Mouse (Mus musculus) left cerebral cortex, adult 8-10 months (tissue): ENCODE data around the gene Kiss1r. TPM values are rescaled to one million over a fixed set of nuclear protein-coding genes. Genes with fewer than 3 reads are reported as not detected.
"Not testable (repeated sequence)": the region's sequence is repeated elsewhere in the genome, so short reads cannot be mapped to it uniquely, and the experiment has no call there.

Experiments
- DNase-seq, 2 experiments: peaks; one replicate each; pipeline ENCODE4 v3.0.0; 2022; ENCODE audit warnings: low spot score in 2 of 2
- total RNA-seq, 4 experiments: library from RNA; stranded (reverse); gene quantifications; 2 replicates each; pipeline ENCODE4 v1.2.4; 2022

Kiss1r gene
- total RNA-seq, 4 experiments from 2014 or later, result 5.8 to 8.3 (median 6.4) TPM

DNA sequence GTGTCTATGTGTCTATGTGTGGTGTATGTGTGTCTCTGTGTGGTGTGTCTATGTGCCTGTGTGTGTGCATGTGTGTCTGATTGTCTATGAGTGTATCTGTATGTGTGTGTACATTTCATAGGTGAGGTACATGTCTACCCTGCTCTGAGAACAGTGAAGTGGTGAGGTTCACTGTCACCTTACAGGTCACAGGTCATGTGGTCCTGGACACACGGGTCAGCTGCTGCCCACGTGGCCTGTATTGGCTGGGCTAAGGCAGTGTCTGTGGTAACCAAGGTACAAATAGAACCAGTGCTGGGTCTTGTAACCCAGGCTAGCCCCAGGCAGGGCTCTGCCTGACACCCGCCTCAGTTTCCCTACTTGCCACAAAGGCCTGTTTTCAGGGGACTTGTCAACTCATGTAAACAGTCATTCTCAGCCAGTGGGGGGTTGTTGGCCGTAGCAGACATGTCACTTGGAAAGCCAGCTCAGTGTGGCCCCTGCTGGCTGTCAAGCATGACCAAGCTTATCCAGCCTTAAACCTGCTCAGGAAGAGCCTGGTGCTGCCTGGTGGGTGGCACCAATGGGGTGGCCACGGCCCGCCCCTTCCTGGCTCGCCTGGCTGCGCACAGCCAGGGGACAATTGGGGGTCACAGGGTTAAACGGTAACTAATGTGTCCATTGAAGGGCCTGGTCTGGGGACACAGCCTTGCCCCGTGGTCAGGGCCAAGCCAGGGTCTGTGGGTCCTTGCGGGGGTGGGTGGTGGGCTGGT, 21.2 kb downstream of the Kiss1r start:
- DNase-seq, result no peak

DNA sequence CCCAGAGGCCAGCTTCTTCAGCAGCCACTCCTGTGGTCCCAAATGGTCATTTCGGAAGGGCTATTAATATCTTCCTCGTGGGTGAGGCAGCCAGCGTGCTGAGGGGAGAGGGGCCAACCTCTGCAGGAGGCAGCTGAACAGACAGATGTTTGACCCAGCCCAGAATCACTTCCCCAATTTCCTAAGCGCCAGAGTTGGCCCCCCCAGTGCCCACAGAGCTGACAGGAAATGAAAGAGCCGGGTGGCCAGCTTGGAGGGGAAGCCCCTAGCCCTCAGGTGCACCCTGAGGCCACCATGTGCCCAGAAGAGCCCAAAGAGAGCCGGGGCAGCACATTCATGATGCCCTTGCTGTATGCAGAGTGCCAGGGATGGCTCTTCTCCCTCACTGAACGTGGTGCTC, 24.0 kb downstream of the Kiss1r start:
- no peak for DNase-seq

DNA sequence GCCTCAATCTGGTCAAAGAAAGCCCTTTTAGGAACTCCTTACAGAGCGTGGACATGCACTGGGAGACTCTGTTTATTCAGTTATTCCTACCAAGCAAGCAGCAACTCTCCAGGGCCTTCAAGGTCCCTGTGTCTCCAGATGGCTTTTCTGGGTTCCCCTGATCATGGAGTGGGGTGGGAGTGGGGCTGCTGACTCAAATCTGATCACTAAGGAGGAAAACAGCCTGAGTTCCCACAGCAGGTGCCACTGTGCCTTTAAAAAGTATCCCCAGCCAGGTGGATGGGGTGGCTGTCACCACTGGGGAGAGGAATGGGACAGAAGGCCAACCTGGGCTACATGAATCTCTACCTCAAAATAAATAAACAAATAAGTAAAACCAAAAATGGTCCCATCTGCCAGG, 26.2 kb downstream of the Kiss1r start:
- no peak for DNase-seq

DNA sequence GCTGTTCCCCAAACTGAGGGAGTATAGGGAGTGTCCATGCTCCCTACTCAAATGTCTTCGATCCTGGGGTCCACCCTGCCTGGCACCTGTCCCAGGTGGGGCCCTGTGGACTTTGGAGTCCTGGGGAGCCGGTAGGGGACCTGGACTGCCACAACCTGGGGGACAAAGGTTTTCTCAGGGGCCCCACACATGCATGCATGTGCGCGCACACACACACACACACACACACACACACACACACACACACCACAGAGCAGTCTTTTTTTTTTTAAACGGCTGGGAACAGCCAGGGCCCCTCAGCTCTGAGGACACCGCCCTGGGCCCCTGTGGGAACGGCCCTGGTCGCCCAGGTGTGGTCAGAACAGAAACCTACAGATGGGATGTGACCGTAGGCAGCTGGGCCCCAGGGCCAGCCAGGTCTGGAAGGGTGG, 26.7 kb downstream of the Kiss1r start:
- no peak for DNase-seq

DNA sequence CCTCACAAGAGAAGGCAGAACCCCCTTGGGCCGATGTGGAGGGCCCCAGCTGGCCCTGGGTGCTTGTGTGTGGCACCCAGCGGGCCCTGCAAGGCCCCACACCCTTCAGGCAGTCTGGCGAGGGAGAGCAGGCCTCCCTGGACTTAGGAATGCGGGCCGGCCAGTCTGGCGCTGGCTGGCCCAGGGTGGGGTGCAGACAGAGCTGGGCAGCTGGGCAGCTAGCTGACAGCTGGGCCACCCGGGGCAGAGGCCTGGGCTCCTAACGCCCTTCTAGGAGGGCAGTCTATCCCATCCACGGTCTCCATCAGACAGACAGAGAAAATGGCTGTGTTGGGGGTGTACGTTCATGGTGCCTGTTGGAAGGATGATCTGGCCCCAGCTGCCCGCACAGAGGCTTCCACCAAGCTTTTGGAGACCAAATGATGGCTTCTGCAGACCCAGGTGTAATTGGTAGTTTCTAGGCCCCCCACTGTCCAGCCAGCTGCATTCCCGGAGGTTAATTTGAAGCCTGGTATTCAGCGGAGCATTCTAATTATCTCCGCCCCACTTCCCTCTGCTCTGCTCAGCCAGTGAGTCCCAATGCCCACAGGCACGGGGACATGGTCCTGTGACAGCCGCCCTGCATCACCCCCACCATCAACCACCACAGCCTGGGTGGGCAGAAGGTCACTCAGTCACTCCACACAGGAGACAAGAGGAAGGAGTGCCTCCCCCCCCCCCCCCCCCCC, 28.9 kb downstream of the Kiss1r start:
- DNase-seq, result no peak

DNA sequence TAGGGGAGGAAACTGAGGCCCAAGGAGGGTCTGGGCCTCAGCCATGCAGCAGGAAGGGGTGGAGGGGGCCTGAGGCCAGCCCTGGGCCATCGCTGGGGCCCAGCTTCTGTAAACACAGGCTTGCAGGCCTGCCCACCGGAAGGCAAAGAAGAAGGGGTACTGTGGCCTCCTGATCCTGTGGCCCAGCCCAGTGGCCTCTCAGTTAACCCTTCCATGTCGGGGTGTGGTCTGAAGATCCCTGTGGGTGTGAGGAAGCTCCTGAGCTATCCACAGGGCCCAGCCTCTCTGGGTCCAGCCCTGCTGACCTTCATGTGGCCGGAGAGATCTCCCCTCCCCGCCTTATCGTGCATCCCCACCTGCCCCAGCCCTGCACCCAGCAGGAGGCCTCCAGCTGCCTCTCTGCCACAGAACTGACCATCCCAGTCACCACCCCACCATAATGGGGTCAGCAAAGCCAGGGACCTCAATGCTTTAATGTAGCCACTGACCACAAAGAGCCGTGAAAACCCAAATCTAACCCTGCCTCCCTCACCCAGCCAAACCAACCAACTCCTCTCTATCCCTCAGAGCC, 30.1 kb downstream of the Kiss1r start:
- no peak for DNase-seq

DNA sequence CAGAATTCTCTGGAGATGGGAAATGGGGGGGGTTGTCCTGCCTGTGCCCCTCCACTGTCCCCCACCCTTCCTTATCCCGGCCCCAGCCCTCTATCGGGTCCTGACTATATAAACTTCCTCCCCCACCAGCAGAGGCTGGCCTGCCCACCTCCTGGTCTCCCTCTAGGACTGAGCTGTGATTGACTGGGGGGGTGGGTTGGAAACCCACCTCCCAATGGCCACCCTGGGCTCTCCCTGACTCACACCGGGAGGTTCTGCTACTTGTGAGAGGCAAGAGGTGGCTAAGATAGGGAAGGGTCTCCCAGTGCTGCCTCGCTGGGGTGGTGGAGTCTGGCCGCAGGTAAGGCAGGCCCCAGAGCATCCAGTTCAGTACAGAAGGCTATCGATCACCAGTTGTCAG, 30.7 kb downstream of the Kiss1r start:
- DNase-seq, result no peak

DNA sequence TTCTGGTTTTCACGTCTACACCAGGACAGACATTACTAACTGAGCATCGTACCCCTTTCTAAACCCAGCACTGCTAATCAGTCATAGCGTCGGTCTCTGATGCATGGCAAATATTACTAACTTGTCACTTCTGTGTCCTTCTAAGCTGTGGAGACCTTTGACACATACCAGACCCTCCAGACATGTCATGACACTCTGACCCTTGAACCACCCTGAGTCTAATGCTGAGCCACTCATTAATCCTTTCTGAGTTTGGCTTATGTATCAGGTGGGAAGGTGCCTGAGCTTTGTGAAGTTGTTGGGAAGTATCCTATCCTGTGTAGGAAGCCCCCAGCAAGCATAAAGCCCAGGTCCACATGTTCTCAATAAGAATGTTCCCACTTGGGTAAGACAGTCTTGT, 33.1 kb downstream of the Kiss1r start:
- no peak for DNase-seq

DNA sequence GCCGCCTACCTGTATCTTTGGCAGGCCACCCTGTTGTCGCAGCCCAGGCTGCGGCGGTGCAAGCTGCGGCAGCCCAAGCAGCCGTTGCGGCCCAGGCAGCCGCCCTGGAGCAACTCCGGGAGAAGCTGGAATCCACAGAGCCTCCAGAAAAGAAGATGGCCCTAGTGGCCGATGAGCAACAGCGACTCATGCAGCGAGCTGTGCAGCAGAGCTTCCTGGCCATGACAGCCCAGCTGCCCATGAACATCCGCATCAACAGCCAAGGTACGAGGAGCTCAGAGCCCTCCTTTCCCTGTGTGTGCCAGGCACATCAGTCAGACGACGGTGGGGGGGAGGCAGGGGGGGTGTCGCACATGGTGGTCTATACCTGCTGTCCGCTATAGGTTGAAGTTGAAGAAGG, 33.9 kb downstream of the Kiss1r start:
- DNase-seq, result no peak

DNA sequence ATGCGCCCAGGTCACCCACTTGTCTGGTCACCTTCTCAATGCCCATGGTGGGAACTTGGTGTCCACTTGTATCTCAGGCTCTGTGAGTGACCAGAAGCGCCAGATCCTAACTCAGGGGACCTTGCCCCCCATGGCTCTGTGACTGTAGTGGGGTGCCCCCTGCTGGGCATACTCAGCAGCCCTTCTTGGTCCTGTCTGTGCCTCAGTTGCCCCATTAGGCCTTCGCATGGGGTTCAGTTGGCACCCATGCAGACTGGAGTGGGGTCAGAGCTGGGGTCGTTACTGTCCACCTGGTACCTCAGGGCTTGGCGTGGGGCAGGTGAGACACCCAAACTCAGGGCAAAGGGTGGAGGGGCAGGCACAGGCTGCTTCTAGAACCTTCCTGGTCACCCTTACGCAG, 37.2 kb downstream of the Kiss1r start:
- no peak for DNase-seq

DNA sequence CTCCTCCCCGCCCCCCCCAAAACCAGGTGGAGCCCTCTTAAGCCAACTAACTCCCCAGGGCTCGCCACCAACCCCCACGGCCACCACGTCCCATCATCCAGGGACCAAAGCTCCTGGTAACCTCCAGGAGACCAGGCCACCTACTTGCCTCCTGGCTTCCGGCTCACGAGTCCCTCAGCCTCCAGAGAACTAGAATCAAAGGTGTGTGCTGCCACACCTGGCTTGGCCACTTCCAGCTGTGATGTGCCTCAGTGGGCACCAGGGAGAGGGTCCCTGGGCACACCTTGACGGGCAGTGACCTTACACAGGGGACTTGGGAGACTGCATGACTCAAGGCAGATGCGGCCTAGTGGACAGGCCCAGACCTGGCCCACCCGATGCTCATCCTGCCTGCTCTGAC, 38.9 kb downstream of the Kiss1r start:
- DNase-seq, result no peak

DNA sequence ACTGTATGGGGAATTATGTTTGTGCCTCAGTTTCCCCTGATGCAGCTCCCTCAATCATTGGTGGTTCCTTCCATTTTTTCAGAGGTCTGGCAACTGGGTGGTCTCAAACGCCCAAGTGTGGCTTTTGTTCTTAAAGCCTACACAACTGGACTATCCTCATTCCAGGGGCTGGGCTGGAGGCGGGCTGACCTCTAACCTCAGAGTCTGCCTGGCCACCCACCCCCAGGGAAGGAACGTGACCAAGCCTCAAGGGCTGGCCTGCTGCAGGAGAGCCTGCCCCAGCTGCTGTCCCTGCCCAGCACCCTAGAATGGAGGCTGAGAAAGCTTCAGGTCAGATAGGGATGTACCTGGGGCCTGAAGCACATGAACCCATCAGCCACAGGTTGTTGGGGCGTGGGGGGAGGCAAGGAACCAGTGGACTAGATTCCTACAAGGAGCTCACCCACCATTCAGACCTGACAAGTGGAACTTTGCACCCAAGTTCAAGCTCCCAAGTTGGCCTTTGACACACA, 39.9 kb downstream of the Kiss1r start:
- DNase-seq, result no peak

DNA sequence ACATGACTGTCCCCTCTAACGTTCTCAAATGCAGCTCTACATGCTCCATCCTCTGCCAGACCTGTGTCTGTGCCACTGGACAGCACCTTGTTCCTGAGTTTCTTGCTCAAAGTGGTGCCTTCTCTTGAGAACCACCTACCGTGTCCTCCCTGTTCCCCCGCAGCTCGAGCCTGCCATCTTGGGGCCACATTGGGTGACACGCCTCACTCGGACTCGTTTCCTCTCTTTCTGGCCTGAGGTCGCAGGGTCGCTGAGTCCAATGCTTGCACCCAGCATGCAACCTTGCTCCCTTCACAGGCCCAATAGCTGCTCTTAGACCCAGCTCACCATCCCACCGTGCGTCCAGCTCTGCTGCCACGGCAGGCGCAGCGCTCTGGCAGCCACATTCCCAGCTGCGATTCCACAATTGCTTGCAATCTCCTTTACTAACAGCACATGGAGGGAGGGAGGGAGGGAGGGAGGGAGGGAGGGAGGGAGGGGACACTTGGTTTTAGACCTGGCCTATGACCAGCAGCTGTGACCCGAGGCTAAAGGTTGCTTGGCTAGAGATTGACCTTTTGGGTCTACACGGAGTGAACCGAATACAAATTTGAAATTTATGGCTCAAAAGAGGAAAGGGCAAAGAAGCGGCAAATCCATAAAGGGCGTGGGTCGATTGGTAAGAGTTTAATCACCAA, 41.5 kb downstream of the Kiss1r start:
- DNase-seq, result peak in 1 of 2 experiments; percentile 70

DNA sequence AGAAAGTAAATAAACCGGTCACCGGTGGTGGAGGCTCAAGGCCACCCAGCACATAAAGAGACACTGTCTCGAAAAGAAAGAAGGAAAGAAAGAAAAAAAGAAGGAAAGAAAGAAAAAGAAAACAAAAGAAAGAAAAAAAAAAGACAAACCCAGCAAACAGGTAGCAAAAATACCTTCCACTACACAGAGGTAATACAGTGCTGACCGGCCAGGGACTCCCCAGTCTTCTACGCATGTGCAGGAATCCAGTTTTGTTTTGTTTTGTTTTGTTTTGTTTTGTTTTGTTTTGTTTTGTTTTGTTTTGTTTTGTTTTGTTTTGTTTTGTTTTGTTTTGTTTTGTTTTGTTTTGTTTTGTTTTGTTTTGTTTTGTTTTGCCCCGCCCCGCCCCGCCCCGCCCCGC, 42.6 kb downstream of the Kiss1r start:
- DNase-seq, result not testable (repeated sequence)

DNA sequence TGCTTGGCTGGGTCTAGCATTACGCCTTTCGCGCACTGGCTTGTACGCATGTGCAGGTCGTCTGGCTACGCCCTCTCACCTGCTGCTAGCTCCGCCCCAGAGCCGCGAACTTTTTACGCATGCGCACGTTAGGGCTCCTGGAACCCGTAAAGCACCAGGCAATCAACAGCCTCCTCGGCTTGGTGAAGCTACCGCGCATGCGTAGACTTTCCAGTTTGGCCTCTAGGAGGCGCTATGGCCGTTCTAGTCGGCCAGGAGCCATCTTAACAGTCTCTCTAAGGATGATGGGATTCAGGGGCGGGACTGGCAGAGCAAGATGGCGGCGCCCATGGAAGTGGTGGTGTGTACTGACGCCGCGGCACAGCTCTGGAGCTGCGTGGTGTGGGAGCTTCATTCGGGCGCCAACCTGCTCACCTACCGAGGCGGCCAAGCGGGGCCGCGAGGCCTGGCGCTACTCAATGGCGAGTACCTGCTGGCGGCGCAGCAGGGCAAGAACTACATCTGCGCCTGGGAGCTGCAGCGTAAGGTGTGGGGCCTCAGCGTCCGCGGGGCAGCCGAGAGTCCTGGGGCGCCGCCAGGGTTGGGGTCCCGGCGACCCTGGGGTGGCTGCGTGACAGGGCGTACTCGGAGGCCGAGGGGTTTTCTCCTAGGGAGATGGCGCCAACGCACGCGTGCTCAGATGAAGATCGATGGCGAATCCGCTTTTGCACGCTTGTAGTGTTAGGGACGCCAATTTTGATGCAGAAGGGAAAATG, 43.3 kb downstream of the Kiss1r start, which contains the start of gene Wdr18:
TSS of gene Wdr18 (plus strand) at position 306 of the 755 bp plus-strand sequence.
- DNase-seq, result peak; percentile 99

DNA sequence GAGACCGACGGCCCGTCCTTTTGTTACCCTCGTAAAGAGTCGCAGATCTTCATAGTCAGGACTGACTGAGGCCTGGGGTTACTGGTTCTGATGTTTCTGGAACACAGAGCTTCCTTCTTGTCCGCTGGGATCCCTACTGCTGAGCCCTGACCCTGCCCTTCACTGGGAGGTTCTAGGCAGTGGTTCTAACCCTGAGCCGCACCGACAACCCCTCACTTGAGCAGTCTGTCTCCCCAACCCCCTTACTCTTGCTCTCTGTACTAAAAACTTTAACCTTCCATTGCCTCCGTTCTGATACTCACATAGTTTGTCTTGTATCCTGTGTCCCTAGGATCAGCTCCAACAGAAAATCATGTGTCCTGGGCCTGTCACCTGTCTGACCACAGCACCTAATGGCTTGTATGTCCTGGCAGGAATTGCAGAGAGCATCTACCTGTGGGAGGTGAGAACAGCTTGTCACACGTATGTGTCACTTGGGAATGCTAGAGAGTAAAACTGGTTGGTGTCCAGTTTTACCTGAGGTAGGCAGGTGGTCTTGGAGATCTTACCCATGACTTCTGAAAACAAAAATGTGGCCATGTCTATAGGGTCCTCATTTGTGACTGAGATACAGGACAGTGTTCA, 44.0 kb downstream of the Kiss1r start:
- DNase-seq, result no peak

DNA sequence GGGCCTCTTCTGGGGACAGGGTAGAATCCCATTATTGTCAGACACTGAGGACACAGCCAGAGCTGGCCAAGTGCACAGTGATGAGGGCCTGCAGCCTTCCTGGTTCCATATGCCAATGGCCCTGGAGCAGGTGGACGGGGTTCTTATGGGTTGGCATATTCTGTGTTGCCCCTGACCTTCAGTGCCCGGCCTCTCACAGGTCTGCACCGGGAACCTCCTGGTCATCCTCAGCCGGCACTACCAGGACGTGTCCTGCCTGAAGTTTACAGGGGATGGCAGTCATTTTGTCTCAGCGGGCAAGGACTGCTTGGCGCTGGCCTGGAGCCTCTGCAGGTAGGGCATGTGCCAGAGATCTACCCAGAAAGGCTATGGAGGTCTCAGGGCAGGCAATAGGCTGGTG, 48.0 kb downstream of the Kiss1r start:
- DNase-seq, result no peak

DNA sequence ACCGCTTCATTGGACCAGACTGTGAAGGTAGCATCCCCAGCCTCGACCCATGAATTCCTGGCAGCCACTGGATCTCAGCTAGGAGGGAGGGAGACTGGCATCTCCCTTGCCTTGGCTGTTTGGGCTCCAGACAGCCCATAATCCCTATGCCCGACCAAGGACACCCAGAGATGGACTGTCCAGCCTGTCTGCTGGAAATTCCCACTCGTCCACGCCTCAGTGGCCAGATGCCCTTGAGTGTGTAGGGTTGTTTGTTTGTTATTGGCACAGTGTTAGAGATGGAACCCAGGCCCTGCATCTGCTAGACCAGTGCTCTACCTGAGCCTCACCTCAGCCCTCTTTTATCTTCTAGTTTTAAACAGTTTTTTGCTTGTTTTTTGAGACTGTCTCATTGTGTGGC, 48.6 kb downstream of the Kiss1r start:
- DNase-seq, result no peak

DNA sequence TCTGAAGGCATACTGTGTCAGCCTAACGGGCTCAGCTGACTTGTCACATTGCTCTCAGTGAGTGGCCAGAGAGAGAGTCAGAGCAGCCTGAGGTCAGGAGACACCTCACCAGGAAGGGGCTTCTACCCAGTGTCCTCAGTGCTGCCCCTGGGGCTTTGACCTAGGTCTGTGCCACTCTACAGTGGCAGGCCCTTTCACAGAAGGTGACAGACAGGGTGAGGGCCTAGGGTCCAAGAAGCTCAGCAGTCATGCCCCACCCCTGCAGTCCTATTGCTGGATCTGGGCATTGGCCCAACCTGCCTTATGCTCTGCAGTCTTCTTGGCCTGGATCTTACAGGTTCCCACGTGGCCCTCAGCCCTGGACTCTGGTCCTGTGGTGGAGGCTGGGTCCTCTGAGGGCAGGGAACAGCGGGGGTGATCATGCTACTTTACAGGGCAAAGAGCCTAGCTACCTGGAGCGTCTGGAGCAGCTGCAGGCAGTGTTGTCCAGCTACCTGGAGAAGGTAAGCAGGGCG, 50.2 kb downstream of the Kiss1r start:
- DNase-seq, result no peak

DNA sequence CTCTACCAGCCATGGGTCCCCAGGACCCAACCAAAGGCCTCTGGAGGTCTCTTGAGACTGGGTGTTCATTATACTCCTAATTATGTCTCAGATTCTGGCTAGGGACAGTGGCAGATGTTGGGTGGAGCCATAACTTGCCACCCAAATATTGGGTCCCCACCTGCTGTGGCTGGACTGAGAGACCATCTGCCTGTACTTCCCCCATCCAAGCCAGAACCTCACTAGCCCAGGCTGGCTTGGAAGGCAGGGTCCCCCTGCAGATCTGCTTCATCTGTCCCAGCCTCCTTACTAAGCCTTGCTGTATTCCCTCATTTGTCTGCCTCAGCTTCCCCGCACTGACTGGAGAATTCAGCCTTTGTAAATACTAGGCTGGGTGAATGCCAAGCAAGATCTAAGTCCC, 51.4 kb downstream of the Kiss1r start:
- DNase-seq, result no peak
